Mouse (Mus musculus) heart, adult 18-20 months (tissue): Measurements from ENCODE around the gene Kcnj10. TPM values are rescaled to one million over a fixed set of nuclear protein-coding genes. Genes with fewer than 3 reads are reported as not detected.
A peak's percentile ranks its signal among the peaks of the same experiment; 100 is the strongest.

Source experiments
- DNase-seq, 2 experiments: peaks; one replicate each; pipeline ENCODE4 v3.0.0; 2021 to 2022; ENCODE audit warnings: mixed read lengths in 1 of 2
- total RNA-seq, 2 experiments: library from RNA; stranded (reverse); gene quantifications; 2 replicates each; pipeline ENCODE4 v1.2.3; 2021

The Kcnj10 gene
- total RNA-seq, 2 experiments from 2014 or later, result 0.17 to 0.18 TPM

GRCm38 (mm10) chr1:172332925-172333324 lies 8.1 kb upstream of the Kcnj10 start:
- no peak for DNase-seq

- DNase-seq, result no peak
Measured at GRCm38 (mm10) chr1:172333512-172333911, 7.5 kb upstream of the Kcnj10 start.

- DNase-seq, result no peak
Measured at GRCm38 (mm10) chr1:172335804-172336203, 5.2 kb upstream of the Kcnj10 start.

- no peak for DNase-seq
Measured at GRCm38 (mm10) chr1:172337411-172338185, 3.4 kb upstream of the Kcnj10 start.

GRCm38 (mm10) chr1:172341386-172341785 lies 376 bp downstream of the Kcnj10 start:
- no peak for DNase-seq

GRCm38 (mm10) chr1:172342729-172343128 lies 1.7 kb downstream of the Kcnj10 start:
- no peak for DNase-seq

GRCm38 (mm10) chr1:172343914-172344313 lies 2.9 kb downstream of the Kcnj10 start:
- no peak for DNase-seq

GRCm38 (mm10) chr1:172344820-172345219 lies 3.8 kb downstream of the Kcnj10 start:
- DNase-seq, result no peak

- DNase-seq, result no peak
Measured at GRCm38 (mm10) chr1:172346707-172347106, 5.7 kb downstream of the Kcnj10 start.

- DNase-seq, result peak in 1 of 2 experiments; percentile 37
Measured at GRCm38 (mm10) chr1:172347382-172347781, 6.4 kb downstream of the Kcnj10 start.

GRCm38 (mm10) chr1:172349504-172349903 lies 8.5 kb downstream of the Kcnj10 start:
- DNase-seq, result no peak

GRCm38 (mm10) chr1:172349916-172350812 lies 9.2 kb downstream of the Kcnj10 start:
- DNase-seq, result no peak

GRCm38 (mm10) chr1:172352001-172352400 lies 11.0 kb downstream of the Kcnj10 start:
- no peak for DNase-seq

- no peak for DNase-seq
Measured at GRCm38 (mm10) chr1:172352453-172352852, 11.4 kb downstream of the Kcnj10 start.

GRCm38 (mm10) chr1:172355336-172355735 lies 14.3 kb downstream of the Kcnj10 start:
- no peak for DNase-seq

- peak; percentile 36 to 74 for DNase-seq
Measured at GRCm38 (mm10) chr1:172357550-172357949, 16.5 kb downstream of the Kcnj10 start.

GRCm38 (mm10) chr1:172358341-172358740 lies 17.3 kb downstream of the Kcnj10 start:
- no peak for DNase-seq

- peak; percentile 37 to 47 for DNase-seq
Measured at GRCm38 (mm10) chr1:172364684-172365083, 23.7 kb downstream of the Kcnj10 start.

GRCm38 (mm10) chr1:172368768-172369418 lies 27.9 kb downstream of the Kcnj10 start:
- peak; percentile 21 to 30 for DNase-seq

GRCm38 (mm10) chr1:172376198-172376667 lies 35.2 kb downstream of the Kcnj10 start, which contains the start of gene Pigm:
Pigm (plus strand) TSS chr1:172376546.
- peak; percentile 97 to 98 for DNase-seq

GRCm38 (mm10) chr1:172376758-172377458 lies 35.9 kb downstream of the Kcnj10 start:
- DNase-seq, result peak in 1 of 2 experiments; percentile 16

GRCm38 (mm10) chr1:172380066-172380465 lies 39.1 kb downstream of the Kcnj10 start:
- DNase-seq, result peak; percentile 27 to 37
